Mouse (Mus musculus): ENCODE measurements around the gene Retsat.

Retsat gene

DNA sequence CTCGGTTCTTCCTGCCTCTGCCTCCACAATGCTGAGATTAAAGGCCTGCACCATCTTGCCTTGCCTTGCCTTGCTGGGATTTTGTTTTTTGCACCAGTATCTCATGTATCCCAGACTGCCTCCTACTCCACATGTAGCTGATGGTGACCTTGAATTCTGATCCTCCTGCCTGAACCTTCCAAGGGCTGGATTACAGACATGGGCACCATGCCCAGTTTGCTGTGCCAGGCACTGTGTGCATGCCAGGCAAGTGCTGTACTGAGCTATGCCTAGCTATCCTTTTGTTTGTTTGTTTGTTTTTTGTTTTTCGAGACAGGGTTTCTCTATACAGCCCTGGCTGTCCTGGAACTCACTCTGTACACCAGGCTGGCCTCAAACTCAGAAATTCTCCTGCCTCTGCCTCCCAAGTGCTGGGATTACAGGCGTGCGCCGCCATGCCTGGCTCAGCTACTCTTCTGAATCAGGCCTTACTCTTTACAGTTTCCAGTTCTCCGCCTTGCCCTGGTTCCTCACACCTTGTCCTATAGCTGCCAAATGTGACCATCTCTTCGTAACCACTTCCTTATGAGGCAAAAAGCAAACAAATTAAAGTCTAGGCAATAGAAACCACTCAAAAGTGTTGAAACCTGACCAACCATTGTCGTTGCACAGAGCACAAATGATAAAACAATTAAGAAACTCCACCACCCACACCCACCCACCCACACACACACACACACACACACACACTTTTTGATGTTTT is 25.6 kb downstream of the Retsat start:
- peak; percentile 53 for DNase-seq (ENCODE audit: low spot score)

DNA sequence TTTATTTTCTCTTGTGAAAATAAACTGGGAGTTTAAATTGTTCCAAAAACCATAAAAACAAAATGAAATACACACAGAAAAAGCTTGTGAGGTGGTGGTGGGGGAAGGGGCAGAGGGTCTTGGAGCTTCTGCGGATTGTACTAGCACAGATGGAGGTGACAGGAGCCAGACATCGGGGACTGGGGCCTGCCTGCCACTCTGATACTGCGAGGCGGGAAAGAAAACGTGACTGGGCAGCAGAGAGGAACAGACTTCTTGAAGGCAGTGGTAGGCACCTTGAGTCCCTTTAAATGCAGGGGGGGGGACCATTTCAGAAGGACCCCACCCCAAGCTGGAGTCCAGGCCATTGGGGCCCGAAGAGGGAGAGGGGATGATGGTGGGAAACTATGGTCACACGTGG is 28.1 kb downstream of the Retsat start:
- DNase-seq (ENCODE audit: low spot score): no peak

DNA sequence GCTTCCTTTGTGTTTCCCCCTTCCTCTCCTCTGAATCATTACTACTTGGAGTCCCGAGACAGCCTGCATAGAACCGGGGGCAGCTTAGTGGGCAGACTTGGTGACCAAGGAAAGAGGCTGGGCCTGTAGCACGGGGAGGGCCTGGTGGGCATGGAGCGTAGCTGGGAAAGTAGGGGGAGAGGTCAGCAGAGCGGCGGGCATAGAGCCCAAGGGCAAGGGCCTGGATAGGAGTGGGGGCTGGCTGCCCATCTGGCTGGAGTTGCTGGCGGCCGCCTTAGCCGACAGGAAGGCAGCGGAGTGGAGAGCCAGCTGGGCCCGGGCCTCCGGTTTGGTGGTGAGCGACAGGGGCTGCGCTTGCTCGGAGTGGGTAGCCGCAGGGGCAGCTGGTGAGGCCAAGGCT is 29.0 kb downstream of the Retsat start:
- DNase-seq (ENCODE audit: low spot score): peak; percentile 64

DNA sequence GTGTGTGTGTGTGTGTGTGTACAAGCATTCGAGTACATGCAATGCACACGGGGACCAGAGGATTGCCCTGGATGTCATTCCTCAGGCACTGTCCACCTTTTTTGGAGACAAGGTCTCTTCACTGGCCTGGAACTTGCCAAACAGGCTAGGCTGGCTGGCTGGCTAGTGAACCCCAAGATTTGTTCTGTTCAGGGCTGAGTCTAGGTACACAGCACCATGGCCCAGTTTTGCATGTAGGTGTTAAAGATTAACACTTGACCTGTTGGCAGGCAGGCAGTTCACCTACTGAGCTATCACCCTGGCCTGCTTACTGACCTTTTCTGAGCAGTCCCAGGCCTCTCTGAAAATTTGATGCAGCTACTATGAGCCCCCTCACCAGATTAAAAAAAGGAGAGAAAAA is 32.1 kb downstream of the Retsat start:
- DNase-seq (ENCODE audit: low spot score): no peak

DNA sequence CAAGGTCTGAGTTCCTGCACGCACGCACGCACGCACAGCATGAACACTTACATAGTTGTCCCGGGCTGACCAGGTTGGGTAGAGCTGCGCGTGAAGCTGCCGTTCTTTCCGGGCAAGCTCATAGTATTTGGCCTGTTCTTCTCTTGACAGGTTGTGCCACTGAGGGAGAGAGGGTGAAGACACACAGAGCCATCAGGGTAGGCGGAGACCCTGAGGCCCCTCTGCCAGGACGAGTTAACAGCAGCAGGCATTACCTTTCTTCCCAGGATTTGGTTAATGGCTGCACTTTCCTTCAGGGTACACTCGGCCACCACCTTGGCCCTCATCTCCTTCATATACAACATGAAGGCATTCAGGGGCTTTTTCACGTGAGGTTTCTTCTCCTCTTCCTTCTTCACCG is 32.7 kb downstream of the Retsat start:
- DNase-seq (ENCODE audit: low spot score): no peak

DNA sequence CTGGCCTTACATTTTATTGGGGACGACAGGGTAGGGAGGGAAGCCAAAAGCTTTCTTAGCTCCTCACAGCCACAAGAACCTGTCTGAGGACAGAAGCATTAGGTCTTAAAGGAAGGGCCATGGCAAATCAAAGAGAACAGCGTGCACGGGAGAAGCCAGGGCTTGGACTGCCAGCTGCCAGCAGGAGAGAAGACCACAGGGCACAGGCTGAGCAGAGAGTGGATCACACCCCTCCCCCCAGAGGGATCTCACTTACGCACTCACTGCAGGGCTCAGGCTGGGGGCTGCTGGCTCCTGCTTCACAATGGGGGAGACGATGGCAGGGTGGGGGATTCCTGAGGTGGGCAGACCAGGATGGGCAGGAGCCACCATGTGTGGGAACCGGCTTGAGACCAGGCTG is 33.4 kb downstream of the Retsat start:
- DNase-seq (ENCODE audit: low spot score): no peak

DNA sequence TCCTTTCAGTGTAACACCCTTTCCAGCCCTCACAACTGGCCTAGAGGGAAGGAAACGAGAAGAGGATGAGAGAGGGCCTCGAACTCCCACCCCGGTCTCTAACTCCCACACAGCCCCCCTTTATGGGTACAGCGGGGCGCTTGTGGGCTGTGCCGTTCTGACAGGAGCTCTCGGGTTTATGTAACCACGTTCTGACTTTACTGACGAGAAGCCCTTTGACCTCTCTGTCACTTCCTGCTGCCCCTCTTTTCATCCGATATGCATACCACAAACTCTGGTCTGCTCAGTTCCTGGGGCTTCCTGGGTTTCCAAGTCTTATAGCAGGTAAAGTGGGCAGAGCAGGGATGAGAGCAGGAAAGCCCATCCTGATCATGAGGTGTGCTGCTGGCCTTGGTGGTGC is 36.0 kb downstream of the Retsat start:
- DNase-seq (ENCODE audit: low spot score): no peak

DNA sequence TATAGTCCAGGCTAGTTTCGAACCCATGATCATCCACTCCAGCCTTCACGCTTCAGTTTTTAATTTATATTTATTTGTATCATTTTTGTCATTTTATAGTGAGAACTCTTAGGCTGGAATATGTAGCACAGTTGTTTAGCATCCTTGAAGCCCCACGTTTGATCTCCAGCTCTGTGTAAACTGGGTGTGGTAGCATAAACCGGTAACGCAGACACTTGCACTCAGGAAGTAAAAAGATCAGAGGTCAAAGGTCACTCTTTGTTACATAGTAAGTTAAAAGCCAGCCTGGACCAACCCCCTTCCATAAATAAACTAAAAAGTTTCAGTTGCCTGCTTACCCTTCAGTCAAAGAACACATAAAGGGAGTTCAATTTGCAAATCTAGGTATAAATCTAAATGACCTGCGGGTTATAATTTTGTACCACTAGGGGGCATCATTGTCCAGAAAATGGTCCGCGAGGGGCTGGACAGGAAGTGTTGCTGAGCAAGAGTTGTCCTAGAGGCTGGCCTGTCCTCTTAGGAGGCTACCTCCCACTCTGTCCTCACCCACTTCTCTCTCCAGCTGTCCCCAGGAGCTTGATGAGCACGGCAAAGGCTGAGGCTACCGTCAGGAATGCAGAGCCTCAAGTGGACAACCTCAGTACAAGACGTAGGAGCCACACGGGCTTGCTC is 37.6 kb downstream of the Retsat start:
- no peak for DNase-seq (ENCODE audit: low spot score)

DNA sequence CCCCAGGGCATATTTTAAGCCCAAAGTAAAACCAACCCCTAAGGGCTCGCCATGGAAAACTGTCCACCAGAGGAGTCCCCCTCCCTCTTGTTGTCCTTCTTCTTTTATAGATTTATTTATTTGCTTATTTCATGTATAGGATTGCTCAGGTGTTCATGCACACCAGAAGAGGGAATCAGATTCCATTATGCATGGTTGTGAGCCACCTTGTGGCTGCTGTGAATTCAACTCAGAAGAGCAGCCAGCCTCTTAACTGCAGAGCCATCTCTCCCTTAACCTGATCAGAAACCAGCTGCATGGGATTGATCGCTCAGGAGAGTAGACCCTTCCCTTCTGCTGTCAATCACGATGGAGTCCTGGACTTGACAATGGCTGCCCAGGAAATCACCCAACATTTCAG is 38.7 kb downstream of the Retsat start:
- DNase-seq (ENCODE audit: low spot score): no peak

DNA sequence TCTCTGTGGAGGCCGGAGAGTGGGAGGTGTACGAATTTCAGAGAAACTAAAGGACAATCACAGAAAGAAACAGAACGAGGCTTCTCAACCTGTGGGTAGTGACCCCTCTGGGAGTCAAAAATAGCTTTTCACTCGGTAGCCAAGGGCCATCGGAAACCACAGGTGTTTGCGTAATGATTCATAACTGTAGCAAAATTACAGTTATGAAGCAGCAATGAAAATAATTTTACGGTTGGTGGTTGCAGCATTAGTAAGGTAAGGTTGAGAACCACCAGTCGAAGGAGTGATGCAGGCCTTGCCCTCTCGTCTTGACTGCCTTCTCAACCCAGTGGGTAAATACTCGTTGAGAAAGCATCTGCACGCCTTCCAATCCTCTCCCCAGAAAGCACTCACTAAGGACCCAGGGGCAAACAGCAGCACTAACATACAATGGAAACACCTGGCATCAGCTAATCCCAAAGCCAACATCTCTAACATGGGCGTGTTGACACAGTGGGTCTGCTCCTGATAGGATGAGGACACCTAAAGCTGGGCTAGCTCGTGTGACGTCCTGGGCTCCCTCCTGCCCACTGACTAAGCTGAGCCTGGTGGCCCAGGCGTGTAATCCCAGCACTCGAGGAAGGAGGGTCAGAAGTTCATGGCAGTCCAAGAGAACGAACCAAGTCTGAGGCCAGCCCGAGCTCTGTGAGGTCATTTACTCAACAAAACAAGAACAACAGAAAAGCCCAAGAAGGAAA is 43.1 kb downstream of the Retsat start:
- no peak for DNase-seq (ENCODE audit: low spot score)

DNA sequence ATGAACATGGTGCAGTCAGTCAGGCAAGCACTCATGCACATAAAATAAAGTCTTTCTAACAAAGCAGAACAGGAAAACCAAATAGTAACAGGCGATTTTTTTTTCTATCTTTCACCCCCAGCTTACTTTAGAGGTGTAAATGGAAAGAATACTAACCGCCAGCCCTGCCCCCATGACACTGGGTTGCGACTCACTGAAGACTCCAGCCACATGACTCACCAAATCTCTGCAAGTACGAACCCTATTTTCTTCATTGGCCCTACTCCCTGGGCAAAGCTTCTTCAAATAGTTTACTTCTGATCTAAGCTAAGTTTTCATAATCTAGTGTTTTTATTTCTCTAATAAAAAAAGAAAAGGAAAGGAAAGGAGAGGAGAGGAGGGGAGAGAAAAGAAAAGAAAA is 46.3 kb downstream of the Retsat start:
- DNase-seq (ENCODE audit: low spot score): no peak

DNA sequence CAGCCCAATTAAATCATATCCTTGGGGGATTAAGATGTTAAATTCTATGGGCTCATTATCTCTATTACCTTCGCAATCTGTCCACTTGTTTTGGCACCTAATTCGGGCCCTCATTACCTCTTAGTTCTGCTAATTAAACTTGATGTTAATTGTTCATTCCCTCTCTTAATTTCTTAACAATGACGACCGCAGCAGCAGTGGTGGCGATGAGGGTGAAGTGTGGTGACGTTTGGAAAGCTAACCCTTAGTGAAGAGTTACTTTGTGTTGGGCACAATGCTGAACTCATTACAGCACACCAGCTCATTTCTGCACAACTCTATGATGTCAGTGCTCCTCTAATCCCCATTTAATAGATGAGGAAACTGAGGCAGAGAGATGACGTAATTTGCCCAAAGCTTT is 47.1 kb downstream of the Retsat start:
- no peak for DNase-seq (ENCODE audit: low spot score)

DNA sequence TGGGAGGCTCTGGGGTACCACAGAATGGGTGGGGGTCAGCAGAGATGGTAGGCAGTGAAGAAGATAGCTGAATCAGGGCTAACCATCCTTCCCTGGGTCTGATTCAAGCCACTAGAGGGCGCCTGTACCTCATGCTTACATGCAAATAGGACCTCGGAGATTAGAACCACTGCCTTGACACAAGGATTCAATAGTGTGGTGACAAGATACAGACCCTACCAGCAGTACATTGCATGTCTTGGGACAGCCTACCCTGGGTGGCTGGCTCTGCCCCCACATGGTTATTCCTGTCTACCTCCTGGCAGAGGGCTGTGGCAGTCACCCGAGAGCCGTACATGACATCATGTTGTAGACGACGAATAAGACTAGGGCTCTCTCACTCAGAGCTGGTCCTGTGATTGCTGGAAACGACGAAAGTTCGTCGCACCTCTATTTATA is 49.1 kb downstream of the Retsat start:
- peak; percentile 57 for DNase-seq (ENCODE audit: low spot score)

DNA sequence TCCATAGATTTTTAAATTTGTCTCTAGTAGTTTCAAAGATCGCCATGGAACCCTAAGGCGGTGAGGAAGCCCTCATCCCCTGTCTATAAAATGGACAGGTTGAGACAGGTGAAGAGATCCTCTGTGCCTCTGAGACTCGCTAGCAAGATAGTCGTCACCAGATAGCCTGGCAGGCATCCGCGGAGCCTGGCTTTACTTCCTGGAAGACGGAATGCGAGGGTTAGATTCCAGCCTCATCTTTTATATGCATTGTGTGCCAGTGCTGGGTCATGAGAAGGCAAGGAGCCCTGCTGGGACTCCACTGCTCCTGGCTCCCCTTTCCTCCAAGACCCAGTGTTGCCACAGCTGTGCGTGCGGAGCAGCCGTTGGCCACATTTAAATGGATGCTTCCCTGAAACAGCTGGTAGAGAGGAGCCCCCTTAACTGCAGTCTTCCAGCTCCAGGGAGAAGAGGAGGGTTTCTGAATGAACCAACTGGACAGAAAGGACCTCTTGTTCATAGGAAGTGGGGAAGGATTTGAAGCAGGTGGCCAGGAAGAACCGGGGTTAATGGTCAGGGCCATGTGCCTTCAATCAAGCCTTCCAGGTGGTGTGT is 49.8 kb downstream of the Retsat start:
- no peak for DNase-seq (ENCODE audit: low spot score)

DNA sequence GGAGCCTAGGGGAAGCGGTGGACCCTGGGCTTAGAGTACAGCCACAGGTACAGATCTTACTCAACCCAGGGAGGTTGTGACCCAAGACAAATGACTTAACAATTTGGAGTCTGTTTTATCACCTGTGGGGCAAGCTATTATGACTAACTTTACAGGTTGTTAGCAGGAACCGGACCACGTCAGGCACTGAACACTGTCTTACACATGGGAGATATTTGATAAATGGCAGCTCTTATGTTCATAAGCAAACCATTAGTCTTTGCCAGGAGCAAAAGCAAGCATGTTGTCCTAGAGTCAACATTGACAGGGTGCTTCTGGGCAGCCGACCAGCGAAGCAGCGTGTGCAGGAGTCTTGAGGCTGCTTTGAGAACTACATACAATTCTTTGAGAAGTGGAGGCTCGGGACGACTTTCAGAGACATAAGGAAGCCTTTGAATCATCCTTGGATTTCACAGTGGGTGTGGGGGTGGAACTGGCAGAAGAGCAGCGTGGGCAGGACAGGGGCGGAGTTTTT is 52.1 kb downstream of the Retsat start:
- DNase-seq (ENCODE audit: low spot score): no peak

DNA sequence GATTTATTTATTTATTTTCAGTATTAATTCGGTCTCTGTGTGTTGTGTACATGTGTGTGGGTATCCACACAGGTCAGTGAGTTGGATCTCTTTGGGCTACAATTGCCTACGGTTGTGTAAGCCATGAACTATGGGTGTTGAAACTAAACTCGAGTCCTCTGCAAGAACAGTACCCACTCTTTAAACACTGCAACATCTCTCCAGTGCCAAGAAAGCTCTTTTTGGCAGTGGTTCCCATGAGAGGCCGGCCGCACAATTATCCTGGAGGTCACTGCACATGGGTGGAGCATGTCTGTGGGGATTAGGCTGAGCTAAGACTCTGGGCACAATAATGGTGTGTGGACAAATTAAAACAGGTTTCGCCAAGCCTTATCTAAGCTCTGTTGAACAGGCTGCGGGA is 55.1 kb downstream of the Retsat start:
- DNase-seq (ENCODE audit: low spot score): peak; percentile 50

DNA sequence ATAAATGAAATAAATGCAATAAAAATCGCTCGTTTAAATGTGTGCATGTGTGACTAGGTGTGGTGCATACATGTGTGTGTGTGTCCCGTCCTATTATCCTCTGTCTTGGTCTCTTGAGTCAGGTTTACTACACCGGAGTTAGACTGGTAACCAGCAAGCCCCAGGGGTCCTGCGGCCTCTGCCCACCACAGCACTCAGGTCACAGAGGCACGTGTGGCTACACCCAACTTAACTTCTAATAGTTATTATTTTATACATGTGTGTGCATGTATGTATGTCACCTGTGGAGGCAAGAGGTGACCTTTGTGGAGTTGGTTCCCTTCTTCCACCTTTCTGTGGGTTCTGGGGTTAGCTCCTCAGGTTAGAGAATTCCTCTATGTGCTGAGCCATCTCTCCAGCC is 56.1 kb downstream of the Retsat start:
- no peak for DNase-seq (ENCODE audit: low spot score)

DNA sequence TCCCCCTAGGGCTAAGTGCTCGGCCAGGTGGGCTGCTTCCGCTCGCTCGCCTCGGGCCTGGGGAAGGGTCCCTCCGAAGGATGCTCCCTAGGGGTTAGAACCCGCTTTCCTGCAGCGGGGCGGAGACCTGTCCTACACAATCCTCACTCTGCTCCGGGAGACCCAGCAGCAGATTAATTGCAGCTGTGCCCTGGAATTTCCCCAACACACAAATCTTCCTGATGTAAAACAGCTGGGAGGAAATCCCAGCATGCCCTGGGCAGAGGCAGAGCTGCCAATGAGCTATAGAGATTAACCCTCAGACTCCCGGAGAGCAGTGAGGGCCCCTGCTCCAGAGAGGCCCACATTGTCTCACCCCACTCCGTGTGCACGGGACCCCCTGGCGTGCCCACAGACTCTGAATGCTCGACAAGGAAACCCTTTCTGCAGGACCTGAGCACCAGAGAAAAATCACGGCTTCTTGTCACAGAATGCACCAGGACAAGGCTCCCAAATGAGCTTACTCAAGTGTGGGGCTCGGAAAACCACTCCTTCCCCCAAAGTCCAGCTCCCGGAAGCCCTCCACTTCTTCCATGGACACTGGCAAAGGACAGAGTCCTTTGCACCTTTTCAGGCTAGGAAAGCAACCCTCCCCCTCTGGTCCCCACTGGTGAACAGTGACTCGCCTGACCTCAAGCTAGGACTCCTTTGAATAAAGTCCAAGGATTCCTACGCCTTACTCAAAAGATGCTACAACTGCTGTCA is 57.2 kb downstream of the Retsat start:
- peak; percentile 56 for DNase-seq (ENCODE audit: low spot score)

DNA sequence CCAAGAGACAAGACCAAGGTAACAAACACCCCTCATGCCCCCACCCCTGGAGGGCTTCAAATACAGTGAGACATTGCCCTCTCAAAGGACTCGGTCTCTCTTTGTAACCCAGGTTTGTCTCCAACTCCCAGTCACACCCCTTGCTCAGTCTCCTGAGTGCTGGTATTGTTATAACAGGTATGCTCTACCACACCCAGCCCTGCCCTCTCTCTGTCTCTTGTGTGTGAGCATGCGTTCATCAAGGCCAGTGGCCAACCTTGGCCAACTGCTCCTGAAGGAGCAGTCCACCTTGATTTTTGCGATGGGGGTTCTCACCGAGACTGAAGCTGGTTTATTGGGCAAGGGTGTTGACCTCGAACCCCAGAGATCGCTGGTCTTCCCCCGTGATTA is 57.8 kb downstream of the Retsat start:
- DNase-seq (ENCODE audit: low spot score): no peak

DNA sequence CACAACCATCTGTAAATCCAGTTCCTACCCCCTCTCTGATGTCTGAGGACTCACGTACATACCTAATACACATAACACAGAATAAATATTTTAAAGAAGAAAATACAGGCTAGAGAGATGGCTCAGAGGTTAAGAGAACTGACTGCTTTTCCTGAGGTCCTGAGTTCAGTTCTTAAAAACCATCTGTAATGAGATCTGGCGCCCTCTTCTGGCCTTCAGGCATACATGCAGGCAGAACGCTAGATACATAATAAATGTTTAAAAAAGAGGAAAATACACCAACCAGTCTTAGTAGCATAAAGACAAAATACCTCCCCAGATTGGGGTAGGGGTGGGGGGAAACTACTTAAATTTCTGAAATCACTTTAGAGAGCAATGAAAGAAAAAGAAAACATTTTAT is 59.7 kb downstream of the Retsat start:
- no peak for DNase-seq (ENCODE audit: low spot score)
